Mouse (Mus musculus): Measurements from ENCODE around the gene Erv3.

DNA sequence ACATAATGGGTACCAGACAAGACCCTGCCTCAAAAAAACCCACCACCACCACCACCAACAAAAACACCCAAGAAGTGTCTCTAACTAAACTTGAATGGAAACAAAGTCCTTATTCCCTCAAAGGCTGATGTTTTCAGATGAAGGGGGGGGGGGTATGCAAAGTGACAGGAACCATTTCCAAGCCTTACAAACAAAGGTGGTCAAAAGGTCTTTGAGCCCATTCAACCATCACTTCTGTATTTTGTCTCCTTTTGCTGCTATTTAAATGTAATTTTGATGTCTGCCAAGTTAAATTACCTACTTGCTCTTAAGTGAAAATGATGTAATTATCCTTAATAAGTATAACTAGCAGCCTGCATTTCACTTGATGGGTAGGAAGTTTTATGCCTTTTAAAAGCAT lies 7.1 kb upstream of the Erv3 start:
- TF ChIP-seq SIN3A (IDR thresholded peaks at IDR 0.05; ENCODE audit: low read length) (no peak), HCFC1 (IDR thresholded peaks at IDR 0.05; ENCODE audit: low read depth, low read length) (no peak), POLR2A (IDR thresholded peaks at IDR 0.05; ENCODE audit: low read depth, low read length) (no peak), E2F4 (IDR thresholded peaks at IDR 0.05; ENCODE audit: insufficient replicate concordance, low read depth, low read length) (no peak), ZMIZ1 (IDR thresholded peaks at IDR 0.05; ENCODE audit: low read depth, low read length) (no peak), CTCF (conservative IDR thresholded peaks at IDR 0.05 in 1 of 2, IDR thresholded peaks at IDR 0.05 in 1 of 2; ENCODE audit: low read depth in 2 of 2, low read length in 2 of 2) (no peak), MAX (IDR thresholded peaks at IDR 0.05; ENCODE audit: low read length) (no peak), NRF1 (IDR thresholded peaks at IDR 0.05; ENCODE audit: low read depth, low read length) (no peak), MAFK (IDR thresholded peaks at IDR 0.05; ENCODE audit: insufficient replicate concordance, low read length) (no peak), TCF12 (IDR thresholded peaks at IDR 0.05; ENCODE audit: low read depth, low read length) (no peak), EP300 (IDR thresholded peaks at IDR 0.05; ENCODE audit: low read length) (no peak)
